Comparison of ENCODE assay signal across 8 mouse cellular contexts in genomic region chr6:90988648-90989317, GRCm38 (mm10). TPM values are rescaled to one million over a fixed set of nuclear protein-coding genes. Genes with fewer than 3 reads are reported as not detected.
DNase-seq lines count a peak whose midpoint lies in the region; ATAC-seq and TF ChIP-seq lines count a peak whose summit lies in the region.

TSS of gene Iqsec1 (minus strand) at chr6:90988685.

- H3K36me3 ChIP-seq in G1E (replicated peaks) = no peaks in the 10 kb centered on the region
- H3K36me3 ChIP-seq in forebrain, postnatal 0 days (ENCODE audit: insufficient read depth) = no peaks in the 10 kb centered on the region
- H3K36me3 ChIP-seq in neural tube, embryonic 14.5 days (ENCODE audit: control insufficient read depth, insufficient read depth, low read length) = no peaks in the 10 kb centered on the region
- no peaks in the 10 kb centered on the region for H3K36me3 ChIP-seq in testis, adult 2 months (ENCODE audit: control insufficient read depth, insufficient read depth, low read length)

- H3K4me2 ChIP-seq in forebrain, postnatal 0 days (ENCODE audit: low read depth) = peak within 1 kb of the TSS; percentile 98
- peak within 1 kb of the TSS; percentile 99 for H3K4me2 ChIP-seq in neural tube, embryonic 14.5 days (ENCODE audit: low read depth, low read length)

- peaks cover 23% of the 10 kb centered on the region for H3K4me1 ChIP-seq in G1E (ENCODE audit: insufficient read depth, low read depth, low read length)
- no peaks in the 10 kb centered on the region for H3K4me1 ChIP-seq in cerebellum, adult 2 months (ENCODE audit: control insufficient read depth, insufficient read depth, low read length)
- 0 out of 2 replicates have a peak, but pooled peaks cover 4% of the 10 kb centered on the region for H3K4me1 ChIP-seq in forebrain, postnatal 0 days (ENCODE audit: insufficient read depth)
- H3K4me1 ChIP-seq in neural tube, embryonic 14.5 days (ENCODE audit: control insufficient read depth, insufficient read depth, low read length) = 0 out of 2 replicates have a peak, but pooled peaks cover 3% of the 10 kb centered on the region
- peaks cover 8% of the 10 kb centered on the region for H3K4me1 ChIP-seq in testis, adult 2 months (ENCODE audit: control insufficient read depth, insufficient read depth, low read length)

- intact Hi-C loops in heart, postnatal 36 days (cut with DNase I) = loop anchor here (5.0 kb wide), 1 partner anchor 106 kb away; no protein-coding TSS in a partner anchor

- 4% methylated on average over 38 of the region's 39 CpGs for WGBS in cerebellum, adult 2 months
- under 1% methylated on average over 26 of the region's 39 CpGs for WGBS in forebrain, postnatal 0 days
- 2% methylated on average over 29 of the region's 39 CpGs for WGBS in neural tube, embryonic 14.5 days

- TF ChIP-seq POLR2A in cerebellum, adult 2 months (IDR thresholded peaks at IDR 0.05; ENCODE audit: borderline replicate concordance, insufficient read depth, low read length) = no peak
- 0 out of 2 replicates have a peak, but pooled peaks have one; percentile 32 for TF ChIP-seq POLR2A in testis, adult 2 months (IDR thresholded peaks at IDR 0.05; ENCODE audit: control insufficient read depth, low read depth, low read length)

- 0 out of 2 replicates have a peak, but pooled peaks cover 2% of the 10 kb centered on the region for H3K9me3 ChIP-seq in G1E (replicated peaks)
- H3K9me3 ChIP-seq in forebrain, postnatal 0 days (ENCODE audit: low read length) = no peaks in the 10 kb centered on the region
- H3K9me3 ChIP-seq in neural tube, embryonic 14.5 days (ENCODE audit: control insufficient read depth, low read length) = no peaks in the 10 kb centered on the region

- H3K27me3 ChIP-seq in G1E (ENCODE audit: insufficient read depth, low read length) = peaks cover 38% of the 10 kb centered on the region
- H3K27me3 ChIP-seq in cerebellum, adult 2 months (ENCODE audit: control insufficient read depth, insufficient read depth, low read length) = peaks cover 1% of the 10 kb centered on the region; the same call in 1 of the 2 replicates
- no peaks in the 10 kb centered on the region for H3K27me3 ChIP-seq in forebrain, postnatal 0 days (ENCODE audit: insufficient read depth, low read length)
- H3K27me3 ChIP-seq in neural tube, embryonic 14.5 days (ENCODE audit: control insufficient read depth, insufficient read depth, low read length) = no peaks in the 10 kb centered on the region
- H3K27me3 ChIP-seq in testis, adult 2 months (ENCODE audit: control insufficient read depth, insufficient read depth, low read length) = no peaks in the 10 kb centered on the region; the same call in 1 of the 2 replicates

- peak; percentile 67 for DNase-seq in G1E (ENCODE audit: low spot score)
- peak; percentile 56 to 59 for DNase-seq in cerebellum, adult 2 months
- DNase-seq in forebrain, postnatal 0 days = peak; percentile 92
- peak; percentile 63 to 65 for DNase-seq in heart, postnatal 36 days
- DNase-seq in layer of hippocampus, adult 18-20 months (ENCODE audit: low spot score in 2 of 2) = peak; percentile 72 to 85
- peak; percentile 93 to 95 for DNase-seq in lung, adult 18-20 months

- H3K4me3 ChIP-seq in G1E (ENCODE audit: low read depth, low read length) = peak within 1 kb of the TSS; percentile 70
- H3K4me3 ChIP-seq in cerebellum, adult 2 months (replicated peaks; ENCODE audit: insufficient read depth, low read depth, low read length) = peak within 1 kb of the TSS; percentile 52
- H3K4me3 ChIP-seq in forebrain, postnatal 0 days (ENCODE audit: low read depth, low read length) = peak within 1 kb of the TSS; percentile 75
- peak within 1 kb of the TSS; percentile 66 for H3K4me3 ChIP-seq in neural tube, embryonic 14.5 days (ENCODE audit: low read depth, low read length)
- peak within 1 kb of the TSS; percentile 80 for H3K4me3 ChIP-seq in testis, adult 2 months (ENCODE audit: control insufficient read depth, low read depth, low read length)

- TF ChIP-seq CTCF in G1E (IDR thresholded peaks at IDR 0.05; ENCODE audit: low read depth, low read length) = no peak
- TF ChIP-seq CTCF in cerebellum, adult 2 months (IDR thresholded peaks at IDR 0.05; ENCODE audit: borderline replicate concordance, insufficient read depth, low read depth, low read length) = peak; percentile 19; the same call in 1 of the 2 replicates
- peak; percentile 69 for TF ChIP-seq CTCF in forebrain, postnatal 0 days (IDR thresholded peaks at IDR 0.05; ENCODE audit: low read depth)
- TF ChIP-seq CTCF in testis, adult 2 months (IDR thresholded peaks at IDR 0.05; ENCODE audit: control insufficient read depth, insufficient read depth, insufficient replicate concordance, low read depth, low read length) = peak; percentile 14; the same call in 1 of the 2 replicates

- H3K27ac ChIP-seq in cerebellum, adult 2 months (ENCODE audit: insufficient read depth, low read length) = no peak within 1 kb of the TSS
- H3K27ac ChIP-seq in forebrain, postnatal 0 days (ENCODE audit: low read depth, low read length) = peak within 1 kb of the TSS; percentile 64; the same call in 1 of the 2 replicates
- peak within 1 kb of the TSS; percentile 22 for H3K27ac ChIP-seq in neural tube, embryonic 14.5 days (ENCODE audit: low read depth, low read length)
- H3K27ac ChIP-seq in testis, adult 2 months (ENCODE audit: control insufficient read depth, insufficient read depth, low read depth, low read length) = peak within 1 kb of the TSS; percentile 69

- H3K9ac ChIP-seq in forebrain, postnatal 0 days = peak within 1 kb of the TSS; percentile 66
- H3K9ac ChIP-seq in neural tube, embryonic 14.5 days (replicated peaks; ENCODE audit: low read depth, low read length) = peak within 1 kb of the TSS; percentile 70

- peak; percentile 82 for ATAC-seq in G1E (ENCODE audit: extremely low read depth, insufficient number of reproducible peaks, low FRiP score, poor library complexity, severe bottlenecking)
- ATAC-seq in forebrain, postnatal 0 days = peak; percentile 91
- peak; percentile 94 for ATAC-seq in neural tube, embryonic 14.5 days (ENCODE audit: low read depth)

RNA-seq across cellular contexts. Expression of gene Iqsec1, which starts in this region (rescaled TPM):
- 39.2 and 41.0 TPM in 2 replicates for total RNA-seq in G1E (2014; fragmentation: Nextera tagmentation)
- 2.0 TPM in 2 replicates for total RNA-seq in G1E (2017)
- 48.2 and 48.7 TPM in 2 replicates for polyA plus RNA-seq in G1E (2012)
- polyA plus RNA-seq in cerebellum, adult 2 months (2012; rRNA removed) = 244 and 249 TPM in 2 replicates
- 73.2 and 103 TPM in 2 replicates for total RNA-seq in forebrain, postnatal 0 days (2014; rRNA removed)
- polyA plus RNA-seq in forebrain, postnatal 0 days (2015; fragmentation: Nextera tagmentation; extraction: Ambion mirVana) = 14.9 and 21.8 TPM in 2 replicates
- 100 to 1,000 TPM; 135 to 142 TPM for total RNA-seq in heart, postnatal 36 days (2021)
- total RNA-seq in layer of hippocampus, adult 18-20 months (2021) = 100 to 1,000 TPM; 268 to 271 TPM
- 26.3 and 33.4 TPM in 2 replicates for polyA plus RNA-seq in neural tube, embryonic 14.5 days (2014; fragmentation: Nextera tagmentation; extraction: Ambion mirVana)
- 47.2 and 49.8 TPM in 2 replicates for polyA plus RNA-seq in testis, adult 2 months (2012; rRNA removed)
